In the genomic region with DNA sequence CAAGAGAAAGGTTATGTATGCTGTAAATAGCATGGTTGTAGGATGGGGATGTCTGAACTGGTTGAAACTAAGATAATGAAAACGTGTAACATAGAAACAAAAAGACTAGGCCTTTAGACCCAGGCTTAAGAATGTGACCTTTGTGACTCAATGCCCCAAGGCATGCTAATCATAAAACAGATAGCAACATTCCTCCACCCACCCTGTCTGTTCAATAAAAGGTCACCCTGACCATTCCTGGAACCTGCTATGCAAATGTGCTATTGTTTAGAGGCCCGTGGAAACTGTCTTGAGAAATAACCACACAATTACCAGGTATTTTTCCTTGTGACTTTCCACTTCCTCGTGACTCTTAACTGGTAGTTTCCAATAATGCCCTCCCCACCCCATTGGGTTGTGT, we compare ENCODE assay signal across 25 mouse cellular contexts.
DNase-seq lines count a peak whose midpoint lies in the region; ATAC-seq and TF ChIP-seq lines count a peak whose summit lies in the region.
"Had no signal": no experiment of that assay in that cellular context is flagged by ENCODE, and none has a peak within 500 bp of the region (broad histone marks: within the 10 kb centered on the region; RNA-seq: fewer than 3 reads in every experiment).

No protein-coding gene starts in this region.

- H3K4me1 ChIP-seq in ES-Bruce4 (ENCODE audit: control insufficient read depth, insufficient read depth, low read length): no peaks in the 10 kb centered on the region
- H3K4me1 ChIP-seq in intestine, postnatal 0 days (replicated peaks; ENCODE audit: control insufficient read depth, insufficient read depth, low read length): no peaks in the 10 kb centered on the region
- H3K4me1 ChIP-seq: embryonic facial prominence, embryonic 15.5 days; forebrain, embryonic 12.5 days had no signal

- H3K27me3 ChIP-seq in ES-Bruce4 (ENCODE audit: control insufficient read depth, insufficient read depth, low read length, poor library complexity, severe bottlenecking): no peaks in the 10 kb centered on the region
- H3K27me3 ChIP-seq in intestine, postnatal 0 days (replicated peaks; ENCODE audit: control insufficient read depth, insufficient read depth, low read length): no peaks in the 10 kb centered on the region
- H3K27me3 ChIP-seq: embryonic facial prominence, embryonic 13.5 days; embryonic facial prominence, embryonic 15.5 days; forebrain, embryonic 12.5 days; Patski had no signal

- H3K9ac ChIP-seq in ES-Bruce4 (ENCODE audit: low read depth, poor library complexity, severe bottlenecking): no peak overlapping the region
- no peak overlapping the region for H3K9ac ChIP-seq in intestine, postnatal 0 days (ENCODE audit: low read depth, low read length)
- H3K9ac ChIP-seq: embryonic facial prominence, embryonic 13.5 days; embryonic facial prominence, embryonic 15.5 days; forebrain, embryonic 12.5 days had no signal

- H3K4me3 ChIP-seq in ES-Bruce4 (ENCODE audit: low read depth, low read length): no peak overlapping the region
- no peak overlapping the region for H3K4me3 ChIP-seq in intestine, postnatal 0 days (ENCODE audit: low read depth, low read length)
- H3K4me3 ChIP-seq: embryonic facial prominence, embryonic 13.5 days; embryonic facial prominence, embryonic 15.5 days; erythroblast, embryonic 14.5 days; forebrain, embryonic 10.5 days; forebrain, embryonic 12.5 days had no signal

- H3K27ac ChIP-seq in ES-Bruce4 (ENCODE audit: insufficient read depth, low read length): 0 out of 2 replicates have a peak overlapping the region, but pooled peaks have one; percentile 36
- no peak overlapping the region for H3K27ac ChIP-seq in intestine, postnatal 0 days (ENCODE audit: low read depth, low read length)
- H3K27ac ChIP-seq: embryonic facial prominence, embryonic 13.5 days; embryonic facial prominence, embryonic 15.5 days; forebrain, embryonic 10.5 days; forebrain, embryonic 12.5 days had no signal

- no peak overlapping the region for H3K4me2 ChIP-seq in intestine, postnatal 0 days (replicated peaks; ENCODE audit: low read depth)
- H3K4me2 ChIP-seq: embryonic facial prominence, embryonic 13.5 days; embryonic facial prominence, embryonic 15.5 days; forebrain, embryonic 12.5 days had no signal

- no peak for TF ChIP-seq EP300 in ES-Bruce4 (IDR thresholded peaks at IDR 0.05; ENCODE audit: insufficient read depth, low read depth, low read length)

- TF ChIP-seq POLR2A in ES-Bruce4 (IDR thresholded peaks at IDR 0.05; ENCODE audit: insufficient read depth, low read length): no peak

- peak; percentile 55 for DNase-seq in ES-CJ7 (ENCODE audit: low read depth, low spot score)
- DNase-seq in R1 (ENCODE audit: low read depth, low spot score): peak; percentile 64
- no peak for DNase-seq in embryo, embryonic 10.5 days (ENCODE audit: low spot score)
- no peak for DNase-seq in adrenal gland, postnatal 4 days (ENCODE audit: low spot score in 2 of 2)
- DNase-seq in frontal cortex, postnatal 25 days (ENCODE audit: low spot score in 2 of 2): no peak
- DNase-seq: adrenal gland, adult 2 months; adrenal gland, postnatal 10 days; adrenal gland, postnatal 25 days; cerebellum, adult 11-12 months; cerebellum, adult 2 months; cerebellum, adult 9-10 months; cerebellum, postnatal 10 days; cerebellum, postnatal 25 days; embryo, embryonic 11 days had no signal

- TF ChIP-seq CTCF in ES-Bruce4 (IDR thresholded peaks at IDR 0.05; ENCODE audit: low read depth, low read length): no peak
- no peak for TF ChIP-seq CTCF in intestine, postnatal 0 days (IDR thresholded peaks at IDR 0.05; ENCODE audit: low read depth)

- no peaks in the 10 kb centered on the region for H3K36me3 ChIP-seq in ES-Bruce4 (ENCODE audit: control insufficient read depth, insufficient read depth, low read length, poor library complexity, severe bottlenecking)
- no peaks in the 10 kb centered on the region for H3K36me3 ChIP-seq in intestine, postnatal 0 days (ENCODE audit: control insufficient read depth, insufficient read depth)
- H3K36me3 ChIP-seq: embryonic facial prominence, embryonic 13.5 days; embryonic facial prominence, embryonic 15.5 days; forebrain, embryonic 10.5 days; forebrain, embryonic 12.5 days; G1E had no signal

- 41% methylated on average over 3 of the region's 3 CpGs for WGBS in intestine, postnatal 0 days

- H3K9me3 ChIP-seq in ES-Bruce4 (replicated peaks; ENCODE audit: control insufficient read depth, insufficient read depth, low read length, poor library complexity, severe bottlenecking): peaks cover 3% of the 10 kb centered on the region
- H3K9me3 ChIP-seq in intestine, postnatal 0 days (ENCODE audit: control insufficient read depth): no peaks in the 10 kb centered on the region; the same call in 1 of the 2 replicates
- H3K9me3 ChIP-seq: embryonic facial prominence, embryonic 13.5 days; embryonic facial prominence, embryonic 15.5 days; forebrain, embryonic 10.5 days; forebrain, embryonic 12.5 days had no signal

- ATAC-seq in intestine, postnatal 0 days: peak; percentile 91
- ATAC-seq: forebrain, embryonic 14.5 days; forebrain, embryonic 16.5 days; Patski had no signal

Comparison
In these comparisons a context has a peak if more than half of its experiments do, and no peak if none do; other contexts are left out.
1. DNase-seq: peak in ES-CJ7 (single experiment) and R1 (single experiment); none in embryo, embryonic 10.5 days (single experiment), adrenal gland, postnatal 4 days (0 of 2) and frontal cortex, postnatal 25 days (0 of 2).